Mouse (Mus musculus): Measurements from ENCODE around the gene Cux1. TPM values are rescaled to one million over a fixed set of nuclear protein-coding genes. Genes with fewer than 3 reads are reported as not detected.

Gene Cux1
- polyA plus RNA-seq, 2 experiments: 39.0 to 64.3 TPM

GRCm38 (mm10) chr5:136375350-136375749 is 191.9 kb downstream of the Cux1 start:
- Histone ChIP-seq H3K27me3 (ENCODE audit: control insufficient read depth, insufficient read depth, low read length) (no peaks in the 10 kb centered on the region), H3K4me2 (replicated peaks; ENCODE audit: low read depth, low read length, severe bottlenecking) (no peak overlapping the region), H3K4me1 (ENCODE audit: control insufficient read depth, insufficient read depth, low read length) (peaks cover 8% of the 10 kb centered on the region; the same call in 1 of the 2 replicates), H3K36me3 (ENCODE audit: control insufficient read depth, insufficient read depth, low read length) (peaks cover 14% of the 10 kb centered on the region), H3K4me3 (replicated peaks; ENCODE audit: low read length) (no peak overlapping the region), H3K27ac (replicated peaks; ENCODE audit: low read depth, low read length) (no peak overlapping the region), H3K9me3 (ENCODE audit: control insufficient read depth, low read length) (no peaks in the 10 kb centered on the region), H3K9ac (ENCODE audit: low read depth, low read length, severe bottlenecking) (no peak overlapping the region)
- DNase-seq (ENCODE audit: low spot score): no peak
- no peak for TF ChIP-seq POLR2A (IDR thresholded peaks at IDR 0.05; ENCODE audit: borderline replicate concordance, extremely low read depth, insufficient read depth, insufficient read length)
- 67% methylated on average over 3 of the region's 3 CpGs for WGBS
- ATAC-seq (ENCODE audit: low FRiP score, low read depth): peak; percentile 26; the same call in 1 of the 2 replicates

- Histone ChIP-seq H3K4me2 (replicated peaks; ENCODE audit: low read depth, low read length, severe bottlenecking) (no peak overlapping the region), H3K27ac (replicated peaks; ENCODE audit: low read depth, low read length) (no peak overlapping the region), H3K4me1 (ENCODE audit: control insufficient read depth, insufficient read depth, low read length) (peaks cover 14% of the 10 kb centered on the region), H3K9ac (ENCODE audit: low read depth, low read length, severe bottlenecking) (no peak overlapping the region), H3K27me3 (ENCODE audit: control insufficient read depth, insufficient read depth, low read length) (no peaks in the 10 kb centered on the region), H3K4me3 (replicated peaks; ENCODE audit: low read length) (no peak overlapping the region), H3K9me3 (ENCODE audit: control insufficient read depth, low read length) (no peaks in the 10 kb centered on the region), H3K36me3 (ENCODE audit: control insufficient read depth, insufficient read depth, low read length) (peaks cover 24% of the 10 kb centered on the region)
- 87% methylated on average over 3 of the region's 3 CpGs for WGBS
- DNase-seq (ENCODE audit: low spot score) (no peak), ATAC-seq (ENCODE audit: low FRiP score, low read depth) (no peak)
- TF ChIP-seq POLR2A (IDR thresholded peaks at IDR 0.05; ENCODE audit: borderline replicate concordance, extremely low read depth, insufficient read depth, insufficient read length): no peak
These were observed 195.0 kb downstream of the Cux1 start for GRCm38 (mm10) chr5:136372276-136372675.

GRCm38 (mm10) chr5:136363421-136363820 is 203.9 kb downstream of the Cux1 start:
- Histone ChIP-seq H3K9ac (ENCODE audit: low read depth, low read length, severe bottlenecking) (no peak overlapping the region), H3K4me3 (replicated peaks; ENCODE audit: low read length) (no peak overlapping the region), H3K4me1 (ENCODE audit: control insufficient read depth, insufficient read depth, low read length) (no peaks in the 10 kb centered on the region), H3K27me3 (ENCODE audit: control insufficient read depth, insufficient read depth, low read length) (no peaks in the 10 kb centered on the region), H3K36me3 (ENCODE audit: control insufficient read depth, insufficient read depth, low read length) (peaks cover 42% of the 10 kb centered on the region), H3K4me2 (replicated peaks; ENCODE audit: low read depth, low read length, severe bottlenecking) (no peak overlapping the region), H3K9me3 (ENCODE audit: control insufficient read depth, low read length) (no peaks in the 10 kb centered on the region), H3K27ac (replicated peaks; ENCODE audit: low read depth, low read length) (no peak overlapping the region)
- TF ChIP-seq POLR2A (IDR thresholded peaks at IDR 0.05; ENCODE audit: borderline replicate concordance, extremely low read depth, insufficient read depth, insufficient read length): no peak
- DNase-seq (ENCODE audit: low spot score): no peak
- WGBS: 60% methylated on average over 7 of the region's 7 CpGs
- ATAC-seq (ENCODE audit: low FRiP score, low read depth): no peak

- Histone ChIP-seq H3K27me3 (ENCODE audit: control insufficient read depth, insufficient read depth, low read length) (no peaks in the 10 kb centered on the region), H3K27ac (replicated peaks; ENCODE audit: low read depth, low read length) (no peak overlapping the region), H3K9me3 (ENCODE audit: control insufficient read depth, low read length) (no peaks in the 10 kb centered on the region), H3K4me1 (ENCODE audit: control insufficient read depth, insufficient read depth, low read length) (no peaks in the 10 kb centered on the region), H3K36me3 (ENCODE audit: control insufficient read depth, insufficient read depth, low read length) (peaks cover 41% of the 10 kb centered on the region), H3K4me2 (replicated peaks; ENCODE audit: low read depth, low read length, severe bottlenecking) (no peak overlapping the region), H3K4me3 (replicated peaks; ENCODE audit: low read length) (no peak overlapping the region), H3K9ac (ENCODE audit: low read depth, low read length, severe bottlenecking) (no peak overlapping the region)
- ATAC-seq (ENCODE audit: low FRiP score, low read depth) (no peak), DNase-seq (ENCODE audit: low spot score) (no peak)
- WGBS: 89% methylated on average over 6 of the region's 6 CpGs
- no peak for TF ChIP-seq POLR2A (IDR thresholded peaks at IDR 0.05; ENCODE audit: borderline replicate concordance, extremely low read depth, insufficient read depth, insufficient read length)
These were observed 204.6 kb downstream of the Cux1 start for GRCm38 (mm10) chr5:136362473-136363230.

GRCm38 (mm10) chr5:136362021-136362420 is 205.3 kb downstream of the Cux1 start:
- WGBS: 92% methylated on average over 5 of the region's 5 CpGs
- Histone ChIP-seq H3K9ac (ENCODE audit: low read depth, low read length, severe bottlenecking) (no peak overlapping the region), H3K4me2 (replicated peaks; ENCODE audit: low read depth, low read length, severe bottlenecking) (no peak overlapping the region), H3K4me1 (ENCODE audit: control insufficient read depth, insufficient read depth, low read length) (no peaks in the 10 kb centered on the region), H3K4me3 (replicated peaks; ENCODE audit: low read length) (no peak overlapping the region), H3K9me3 (ENCODE audit: control insufficient read depth, low read length) (no peaks in the 10 kb centered on the region), H3K36me3 (ENCODE audit: control insufficient read depth, insufficient read depth, low read length) (peaks cover 42% of the 10 kb centered on the region), H3K27me3 (ENCODE audit: control insufficient read depth, insufficient read depth, low read length) (no peaks in the 10 kb centered on the region), H3K27ac (replicated peaks; ENCODE audit: low read depth, low read length) (no peak overlapping the region)
- no peak for ATAC-seq (ENCODE audit: low FRiP score, low read depth)
- no peak for TF ChIP-seq POLR2A (IDR thresholded peaks at IDR 0.05; ENCODE audit: borderline replicate concordance, extremely low read depth, insufficient read depth, insufficient read length)
- no peak for DNase-seq (ENCODE audit: low spot score)
